Mouse (Mus musculus): Measurements from ENCODE around the gene Srsf2. TPM values are rescaled to one million over a fixed set of nuclear protein-coding genes. Genes with fewer than 3 reads are reported as not detected.
A peak's percentile ranks its signal among the peaks of the same experiment; 100 is the strongest.
"Not testable (repeated sequence)": the region's sequence is repeated elsewhere in the genome, so short reads cannot be mapped to it uniquely, and the experiment has no call there.

The Srsf2 gene
- 352 and 658 TPM in 2 replicates for polyA plus RNA-seq (2012; rRNA removed)

DNA sequence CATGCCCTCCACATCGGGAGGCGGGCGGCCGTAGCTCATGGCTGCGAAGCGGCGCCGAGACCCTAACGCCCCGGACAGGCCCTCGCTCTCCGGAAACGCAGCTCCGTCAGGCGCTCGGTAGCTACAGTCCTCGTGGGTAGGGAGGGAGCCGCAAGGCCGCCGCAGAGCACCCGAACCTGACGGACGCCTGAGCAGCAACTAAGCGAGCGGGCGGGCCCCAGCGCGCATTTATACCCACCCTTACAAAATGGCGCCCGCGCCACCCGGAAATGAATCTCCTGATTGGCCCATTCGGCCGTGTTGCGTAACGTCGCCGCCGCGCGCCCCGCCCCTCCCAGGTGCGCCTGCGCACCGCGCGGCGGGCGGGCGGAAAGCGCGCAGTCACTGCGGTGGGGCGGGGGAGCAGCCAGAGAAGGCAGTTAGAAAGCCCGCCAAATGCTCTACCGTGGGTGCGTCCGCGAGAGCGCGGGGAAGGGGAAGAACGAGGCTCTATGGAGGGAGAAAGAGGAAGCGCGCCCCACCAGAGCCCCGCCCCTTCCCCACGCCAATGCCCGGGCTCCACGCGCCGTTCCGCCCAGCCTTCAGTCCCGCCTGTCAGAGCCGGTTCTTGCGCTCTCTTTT, at the start of gene Srsf2:
Srsf2 (minus strand) TSS at position 204 of the 621 bp plus-strand sequence.
- H3K4me3 ChIP-seq (ENCODE audit: low read depth, low read length), result peak within 1 kb of the TSS; percentile 87
- 0 out of 2 replicates have a peak, but pooled peaks have one; percentile 8 for TF ChIP-seq CTCF (IDR thresholded peaks at IDR 0.05; ENCODE audit: extremely low read depth, insufficient read length, insufficient replicate concordance, low read depth, low read length)
- peak; percentile 99 for TF ChIP-seq POLR2A (IDR thresholded peaks at IDR 0.05; ENCODE audit: low read depth, low read length)

DNA sequence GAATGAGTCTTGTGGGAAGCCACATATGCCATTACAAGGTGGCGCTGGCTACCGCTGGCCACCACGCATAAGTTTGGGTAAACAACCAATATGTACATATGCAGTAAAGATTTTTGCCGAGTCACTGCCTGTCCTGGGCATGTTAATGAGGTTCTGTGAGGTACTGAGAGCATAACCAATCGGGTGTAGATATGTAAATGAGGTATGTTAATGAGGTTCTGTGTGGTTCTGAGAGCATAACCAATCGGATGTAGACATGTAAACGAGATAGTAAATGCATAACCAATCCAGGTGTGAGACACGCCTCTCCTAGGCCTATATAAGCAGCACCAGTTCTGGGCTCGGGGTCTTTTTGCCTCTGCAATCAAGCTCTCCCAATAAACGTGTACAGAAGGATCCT, 49.7 kb upstream of the Srsf2 start:
- H3K27ac ChIP-seq (ENCODE audit: insufficient read depth, low read depth, low read length); H3K4me3 ChIP-seq (ENCODE audit: low read depth, low read length); H3K36me3 ChIP-seq (ENCODE audit: control insufficient read depth, insufficient read depth, low read length); H3K4me1 ChIP-seq (ENCODE audit: control insufficient read depth, insufficient read depth, insufficient read length, low read length): not testable (repeated sequence)
- 87% methylated on average over 10 of the region's 10 CpGs for WGBS
- peaks cover 19% of the 10 kb centered on the region for H3K27me3 ChIP-seq (ENCODE audit: control insufficient read depth, insufficient read depth, low read length)

More for the DNA sequence above, at the start of gene Srsf2:
- peak within 1 kb of the TSS; percentile 99 for H3K27ac ChIP-seq (ENCODE audit: insufficient read depth, low read depth, low read length)
- no peaks in the 10 kb centered on the region for H3K27me3 ChIP-seq (ENCODE audit: control insufficient read depth, insufficient read depth, low read length)
- H3K36me3 ChIP-seq (ENCODE audit: control insufficient read depth, insufficient read depth, low read length), result peaks cover 30% of the 10 kb centered on the region
- 0 out of 2 replicates have a peak, but pooled peaks cover 2% of the 10 kb centered on the region for H3K4me1 ChIP-seq (ENCODE audit: control insufficient read depth, insufficient read depth, insufficient read length, low read length)
- under 1% methylated on average over 70 of the region's 74 CpGs for WGBS

DNA sequence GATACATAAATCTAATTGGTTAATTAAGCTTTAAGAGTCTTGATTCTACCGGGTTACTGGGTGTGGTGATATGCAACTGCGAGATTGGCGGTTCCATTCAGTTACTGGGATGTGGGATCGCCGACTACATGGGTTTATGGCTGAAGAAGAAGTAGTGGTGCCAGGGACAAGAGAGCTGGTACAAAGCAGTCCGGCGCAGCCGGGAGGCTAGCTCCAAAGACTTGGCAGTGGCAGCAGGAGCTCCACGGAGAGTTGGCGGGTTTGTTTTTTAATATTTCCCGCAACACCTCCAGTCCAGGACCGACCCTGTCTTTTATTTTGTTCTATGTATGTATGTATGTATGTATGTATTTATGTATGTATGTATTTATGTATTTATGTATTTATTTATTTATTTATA, 46.4 kb upstream of the Srsf2 start:
- Histone ChIP-seq H3K4me3 (ENCODE audit: low read depth, low read length) (no peak overlapping the region), H3K36me3 (ENCODE audit: control insufficient read depth, insufficient read depth, low read length) (no peaks in the 10 kb centered on the region), H3K4me1 (ENCODE audit: control insufficient read depth, insufficient read depth, insufficient read length, low read length) (no peaks in the 10 kb centered on the region), H3K27ac (ENCODE audit: insufficient read depth, low read depth, low read length) (no peak overlapping the region), H3K27me3 (ENCODE audit: control insufficient read depth, insufficient read depth, low read length) (0 out of 2 replicates have a peak, but pooled peaks cover 6% of the 10 kb centered on the region)
- WGBS, result 83% methylated on average over 12 of the region's 12 CpGs
- no peak for TF ChIP-seq POLR2A (IDR thresholded peaks at IDR 0.05; ENCODE audit: low read depth, low read length)
- no peak for TF ChIP-seq CTCF (IDR thresholded peaks at IDR 0.05; ENCODE audit: extremely low read depth, insufficient read length, insufficient replicate concordance, low read depth, low read length)

DNA sequence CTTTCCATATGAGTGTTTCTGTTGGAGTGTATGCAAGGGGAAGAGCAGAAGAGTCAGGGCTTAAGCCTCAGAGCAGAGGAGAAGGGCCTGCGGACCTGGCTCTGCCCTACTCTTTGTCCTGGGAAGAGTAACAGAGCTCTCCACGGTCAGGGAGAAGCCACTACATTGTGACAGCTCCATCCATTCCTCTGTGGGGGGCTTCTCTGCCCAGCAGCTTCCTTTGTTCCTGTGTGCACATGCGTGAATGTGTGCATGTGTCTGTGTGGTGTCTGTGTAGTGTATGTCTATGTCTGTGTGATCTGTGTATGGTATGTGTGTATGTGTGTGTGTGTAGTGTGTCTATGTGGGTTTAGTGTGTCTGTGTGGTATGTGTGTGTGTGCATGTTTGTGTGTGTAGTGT, 42.5 kb upstream of the Srsf2 start:
- Histone ChIP-seq H3K36me3 (ENCODE audit: control insufficient read depth, insufficient read depth, low read length) (no peaks in the 10 kb centered on the region), H3K27me3 (ENCODE audit: control insufficient read depth, insufficient read depth, low read length) (no peaks in the 10 kb centered on the region), H3K4me1 (ENCODE audit: control insufficient read depth, insufficient read depth, insufficient read length, low read length) (no peaks in the 10 kb centered on the region), H3K27ac (ENCODE audit: insufficient read depth, low read depth, low read length) (no peak overlapping the region), H3K4me3 (ENCODE audit: low read depth, low read length) (no peak overlapping the region)
- 74% methylated on average over 3 of the region's 3 CpGs for WGBS
- TF ChIP-seq CTCF (IDR thresholded peaks at IDR 0.05; ENCODE audit: extremely low read depth, insufficient read length, insufficient replicate concordance, low read depth, low read length), result no peak
- TF ChIP-seq POLR2A (IDR thresholded peaks at IDR 0.05; ENCODE audit: low read depth, low read length), result no peak

DNA sequence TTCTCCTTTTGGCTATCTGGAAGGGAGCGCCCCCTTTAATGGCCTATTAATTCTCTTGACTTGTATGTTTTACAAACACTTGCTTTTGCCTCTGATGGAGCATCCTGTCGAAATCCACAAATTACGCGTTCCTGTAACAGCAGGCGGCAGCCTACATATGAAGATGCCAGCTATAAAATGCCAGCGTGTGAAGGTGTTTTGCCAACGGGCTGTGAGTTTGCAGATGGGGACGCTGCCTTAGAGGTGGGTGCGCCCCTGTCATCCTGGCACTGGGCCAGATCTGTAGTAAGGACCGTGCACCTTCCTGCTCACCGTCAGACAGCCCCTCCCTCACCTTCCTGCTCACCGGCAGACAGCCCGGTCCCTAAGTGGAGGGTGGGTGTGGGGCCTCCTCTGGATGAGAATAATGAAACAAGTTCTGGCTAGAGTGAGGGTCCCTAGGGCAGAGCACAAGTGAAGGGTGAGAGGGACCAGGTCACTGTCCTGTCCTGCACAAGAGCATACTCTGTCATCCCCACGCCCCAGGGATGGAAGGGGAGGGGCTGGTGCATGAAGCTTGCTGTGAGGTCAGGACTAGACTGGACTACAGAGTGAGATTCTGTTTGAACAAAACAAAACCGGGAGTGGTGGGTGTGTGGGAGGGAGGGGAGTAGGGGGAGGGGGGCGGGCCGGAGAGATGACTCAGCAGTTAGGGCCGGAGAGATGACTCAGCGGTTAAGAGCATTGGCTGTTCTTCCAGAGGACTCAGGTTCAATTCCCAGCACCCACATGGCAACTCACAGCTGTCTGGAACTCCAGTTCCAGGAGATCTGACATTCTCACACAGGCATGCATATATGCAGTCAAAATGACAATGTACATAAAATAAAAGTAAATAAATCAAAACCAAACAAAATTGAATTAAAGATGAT, 40.9 kb upstream of the Srsf2 start:
- Histone ChIP-seq H3K4me3 (ENCODE audit: low read depth, low read length) (no peak overlapping the region), H3K4me1 (ENCODE audit: control insufficient read depth, insufficient read depth, insufficient read length, low read length) (no peaks in the 10 kb centered on the region), H3K27me3 (ENCODE audit: control insufficient read depth, insufficient read depth, low read length) (no peaks in the 10 kb centered on the region), H3K36me3 (ENCODE audit: control insufficient read depth, insufficient read depth, low read length) (no peaks in the 10 kb centered on the region), H3K27ac (ENCODE audit: insufficient read depth, low read depth, low read length) (no peak overlapping the region)
- WGBS, result 32% methylated on average over 19 of the region's 19 CpGs
- TF ChIP-seq CTCF (IDR thresholded peaks at IDR 0.05; ENCODE audit: extremely low read depth, insufficient read length, insufficient replicate concordance, low read depth, low read length) (no peak), POLR2A (IDR thresholded peaks at IDR 0.05; ENCODE audit: low read depth, low read length) (no peak)

DNA sequence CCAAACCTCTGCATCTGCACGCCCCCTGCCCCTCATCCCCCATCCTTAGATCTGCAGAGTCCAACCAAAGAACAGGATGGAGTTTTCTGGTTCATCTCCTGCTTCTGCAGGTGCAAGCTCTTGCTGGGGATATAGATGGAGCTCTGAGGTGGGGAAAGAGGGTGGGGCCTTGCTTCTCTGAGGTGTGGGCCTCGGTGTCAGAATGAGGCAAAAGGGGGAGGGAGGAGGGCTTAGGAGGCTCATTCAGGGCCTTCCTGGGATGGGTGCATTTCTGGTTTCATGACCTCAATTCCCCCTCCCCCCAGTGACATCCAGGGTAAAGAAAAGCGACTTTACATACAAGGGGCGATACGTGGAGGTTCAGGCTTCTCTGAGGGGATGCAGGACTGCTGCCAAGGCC, 34.2 kb upstream of the Srsf2 start:
- Histone ChIP-seq H3K36me3 (ENCODE audit: control insufficient read depth, insufficient read depth, low read length) (no peaks in the 10 kb centered on the region), H3K27ac (ENCODE audit: insufficient read depth, low read depth, low read length) (no peak overlapping the region), H3K4me3 (ENCODE audit: low read depth, low read length) (no peak overlapping the region), H3K27me3 (ENCODE audit: control insufficient read depth, insufficient read depth, low read length) (0 out of 2 replicates have a peak, but pooled peaks cover 3% of the 10 kb centered on the region), H3K4me1 (ENCODE audit: control insufficient read depth, insufficient read depth, insufficient read length, low read length) (no peaks in the 10 kb centered on the region; the same call in 1 of the 2 replicates)
- TF ChIP-seq POLR2A (IDR thresholded peaks at IDR 0.05; ENCODE audit: low read depth, low read length) (no peak), CTCF (IDR thresholded peaks at IDR 0.05; ENCODE audit: extremely low read depth, insufficient read length, insufficient replicate concordance, low read depth, low read length) (no peak)
- WGBS, result 78% methylated on average over 5 of the region's 5 CpGs
